25 mouse cellular contexts compared by ENCODE assay signal in genomic region chr11:49078719-49079118, GRCm38 (mm10). TPM values are rescaled to one million over a fixed set of nuclear protein-coding genes. Genes with fewer than 3 reads are reported as not detected.
DNase-seq lines count a peak whose midpoint lies in the region; ATAC-seq and TF ChIP-seq lines count a peak whose summit lies in the region.
"Had no signal": no experiment of that assay in that cellular context is flagged by ENCODE, and none has a peak within 500 bp of the region (broad histone marks: within the 10 kb centered on the region; RNA-seq: fewer than 3 reads in every experiment).

No protein-coding gene starts in this region.

- WGBS in heart, adult 2 months = 92% methylated on average over 3 of the region's 3 CpGs
- WGBS in intestine, embryonic 15.5 days = 47% methylated on average over 3 of the region's 3 CpGs
- WGBS in intestine, postnatal 0 days = 38% methylated on average over 3 of the region's 3 CpGs

- H3K9ac ChIP-seq in heart, adult 2 months (ENCODE audit: low read depth, low read length) = no peak overlapping the region
- peak overlapping the region; percentile 23; the same call in 1 of the 2 replicates for H3K9ac ChIP-seq in MEL (ENCODE audit: control insufficient read depth, low read depth, low read length, poor library complexity, severe bottlenecking)
- H3K9ac ChIP-seq in intestine, embryonic 15.5 days = no peak overlapping the region
- H3K9ac ChIP-seq in intestine, postnatal 0 days (ENCODE audit: low read depth, low read length) = no peak overlapping the region
- H3K9ac ChIP-seq: embryonic facial prominence, embryonic 12.5 days; forebrain, embryonic 13.5 days; forebrain, embryonic 15.5 days; forebrain, postnatal 0 days had no signal

- TF ChIP-seq CTCF in heart, adult 2 months (IDR thresholded peaks at IDR 0.05) = no peak
- no peak for TF ChIP-seq CTCF in MEL (IDR thresholded peaks at IDR 0.05 in 2 of 3, conservative IDR thresholded peaks at IDR 0.05 in 1 of 3; ENCODE audit: control insufficient read depth in 1 of 3, insufficient read depth in 1 of 3, low read depth in 2 of 3, low read length in 3 of 3, poor library complexity in 1 of 3, severe bottlenecking in 1 of 3)
- TF ChIP-seq CTCF in intestine, postnatal 0 days (IDR thresholded peaks at IDR 0.05; ENCODE audit: low read depth) = no peak

- H3K27ac ChIP-seq in heart, adult 2 months = peak overlapping the region; percentile 4; the same call in 1 of the 2 replicates
- 0 out of 2 replicates have a peak overlapping the region, but pooled peaks have one; percentile 4 for H3K27ac ChIP-seq in MEL (ENCODE audit: control insufficient read depth, low read depth, low read length)
- H3K27ac ChIP-seq in intestine, embryonic 15.5 days = no peak overlapping the region
- no peak overlapping the region for H3K27ac ChIP-seq in intestine, postnatal 0 days (ENCODE audit: low read depth, low read length)
- H3K27ac ChIP-seq: embryonic facial prominence, embryonic 10.5 days; embryonic facial prominence, embryonic 12.5 days; forebrain, embryonic 13.5 days; forebrain, embryonic 15.5 days had no signal

- TF ChIP-seq POLR2A in heart, adult 2 months (IDR thresholded peaks at IDR 0.05; ENCODE audit: insufficient read depth, low read depth, low read length) = no peak
- TF ChIP-seq POLR2A in MEL (IDR thresholded peaks at IDR 0.05; ENCODE audit: control insufficient read depth in 1 of 2, insufficient read depth in 1 of 2, low read depth in 1 of 2, low read length in 2 of 2, poor library complexity in 1 of 2) = no peak

- H3K27me3 ChIP-seq in heart, adult 2 months (ENCODE audit: control insufficient read depth, insufficient read depth, low read length) = no peaks in the 10 kb centered on the region
- no peaks in the 10 kb centered on the region for H3K27me3 ChIP-seq in MEL (ENCODE audit: control insufficient read depth in 1 of 2, insufficient read depth in 2 of 2, low read length in 2 of 2)
- H3K27me3 ChIP-seq in intestine, embryonic 15.5 days (replicated peaks) = no peaks in the 10 kb centered on the region
- no peaks in the 10 kb centered on the region for H3K27me3 ChIP-seq in intestine, postnatal 0 days (replicated peaks; ENCODE audit: control insufficient read depth, insufficient read depth, low read length)
- H3K27me3 ChIP-seq: embryonic facial prominence, embryonic 12.5 days; forebrain, embryonic 13.5 days; forebrain, embryonic 15.5 days; Patski had no signal

- no peak overlapping the region for H3K4me3 ChIP-seq in heart, adult 2 months
- peak overlapping the region in 1 of 2 experiments; percentile 60; a peak in 1 of 4 replicates for H3K4me3 ChIP-seq in MEL (ENCODE audit: control insufficient read depth in 1 of 2, insufficient read depth in 1 of 2, low read depth in 2 of 2, low read length in 2 of 2)
- no peak overlapping the region for H3K4me3 ChIP-seq in intestine, embryonic 15.5 days (replicated peaks)
- H3K4me3 ChIP-seq in intestine, postnatal 0 days (ENCODE audit: low read depth, low read length) = no peak overlapping the region
- H3K4me3 ChIP-seq: embryonic facial prominence, embryonic 10.5 days; embryonic facial prominence, embryonic 12.5 days; forebrain, embryonic 13.5 days; forebrain, embryonic 15.5 days had no signal

- H3K4me1 ChIP-seq in heart, adult 2 months (ENCODE audit: control insufficient read depth, insufficient read depth, low read length) = peaks cover 16% of the 10 kb centered on the region
- peaks cover 42 to 45% of the 10 kb centered on the region in 2 experiments for H3K4me1 ChIP-seq in MEL (ENCODE audit: control insufficient read depth in 1 of 2, insufficient read depth in 2 of 2, low read length in 2 of 2)
- H3K4me1 ChIP-seq in intestine, embryonic 15.5 days (replicated peaks) = no peaks in the 10 kb centered on the region
- peaks cover 4% of the 10 kb centered on the region; the same call in 1 of the 2 replicates for H3K4me1 ChIP-seq in intestine, postnatal 0 days (replicated peaks; ENCODE audit: control insufficient read depth, insufficient read depth, low read length)
- H3K4me1 ChIP-seq: embryonic facial prominence, embryonic 10.5 days; embryonic facial prominence, embryonic 12.5 days; forebrain, embryonic 13.5 days; forebrain, embryonic 15.5 days had no signal

- no peaks in the 10 kb centered on the region for H3K79me2 ChIP-seq in heart, adult 2 months (replicated peaks; ENCODE audit: control insufficient read depth, insufficient read depth, low read length)
- H3K79me2 ChIP-seq in MEL (ENCODE audit: control insufficient read depth, insufficient read depth, low read length, poor library complexity) = peaks cover 34% of the 10 kb centered on the region

- peak; percentile 66 for ATAC-seq in intestine, embryonic 15.5 days
- ATAC-seq in intestine, postnatal 0 days = peak; percentile 73
- ATAC-seq: activated CD4-positive, CD25-positive, alpha-beta regulatory T cell, adult 4 months; forebrain, embryonic 13.5 days; forebrain, embryonic 15.5 days; forebrain, postnatal 0 days; Patski had no signal

- no peak for TF ChIP-seq RAD21 in MEL (IDR thresholded peaks at IDR 0.05; ENCODE audit: low read depth, low read length)

- DNase-seq in heart, adult 2 months = no peak
- DNase-seq in heart, adult 9 months (ENCODE audit: low spot score in 2 of 2) = no peak
- DNase-seq in MEL (ENCODE audit: low read depth, low spot score) = peak; percentile 33
- DNase-seq in cerebellum, adult 9-11 months = no peak
- no peak for DNase-seq in cerebellum, adult 18-20 months
- DNase-seq: adrenal gland, adult 8-10 months; adrenal gland, postnatal 14 days; adrenal gland, postnatal 36 days; cerebellum, adult 11-12 months; cerebellum, adult 8-10 months; cerebellum, postnatal 10 days; cerebellum, postnatal 25 days; forebrain, postnatal 0 days had no signal

- intact Hi-C loops in heart, adult 2 months (cut with DNase I) = loop anchor here (5.0 kb wide), 1 partner anchor 81 kb away; no protein-coding TSS in a partner anchor

- H3K4me2 ChIP-seq in intestine, embryonic 15.5 days (replicated peaks) = no peak overlapping the region
- no peak overlapping the region for H3K4me2 ChIP-seq in intestine, postnatal 0 days (replicated peaks; ENCODE audit: low read depth)
- H3K4me2 ChIP-seq: embryonic facial prominence, embryonic 12.5 days; forebrain, embryonic 13.5 days; forebrain, embryonic 15.5 days had no signal

- H3K9me3 ChIP-seq in MEL (replicated peaks; ENCODE audit: insufficient read depth, low read length) = no peaks in the 10 kb centered on the region
- H3K9me3 ChIP-seq in intestine, embryonic 15.5 days = no peaks in the 10 kb centered on the region
- H3K9me3 ChIP-seq in intestine, postnatal 0 days (ENCODE audit: control insufficient read depth) = no peaks in the 10 kb centered on the region
- H3K9me3 ChIP-seq: embryonic facial prominence, embryonic 10.5 days; embryonic facial prominence, embryonic 12.5 days; forebrain, embryonic 13.5 days; forebrain, embryonic 15.5 days had no signal

- no peak for TF ChIP-seq EP300 in heart, adult 2 months (IDR thresholded peaks at IDR 0.05; ENCODE audit: insufficient read depth, low read depth, low read length)
- no peak for TF ChIP-seq EP300 in MEL (IDR thresholded peaks at IDR 0.05; ENCODE audit: low read depth in 1 of 2, low read length in 2 of 2)

- H3K36me3 ChIP-seq in heart, adult 2 months (ENCODE audit: control insufficient read depth, insufficient read depth, low read length) = peaks cover 14% of the 10 kb centered on the region
- H3K36me3 ChIP-seq in MEL (ENCODE audit: control insufficient read depth in 1 of 2, insufficient read depth in 2 of 2, low read length in 2 of 2) = peaks cover 0 to 58% of the 10 kb centered on the region in 2 experiments; a peak in 2 of 4 replicates
- H3K36me3 ChIP-seq in intestine, embryonic 15.5 days = no peaks in the 10 kb centered on the region
- no peaks in the 10 kb centered on the region for H3K36me3 ChIP-seq in intestine, postnatal 0 days (ENCODE audit: control insufficient read depth, insufficient read depth)
- H3K36me3 ChIP-seq: embryonic facial prominence, embryonic 10.5 days; embryonic facial prominence, embryonic 12.5 days; forebrain, embryonic 15.5 days had no signal

TF ChIP-seq in MEL, 35 proteins besides CTCF, POLR2A, EP300 and RAD21 (continues in another document):
- no peak for TF ChIP-seq ZKSCAN1 (IDR thresholded peaks at IDR 0.05; ENCODE audit: low read depth, low read length)

RNA-seq across cellular contexts. Expression of gene Ifi47, which starts 2.3 kb away (rescaled TPM):
- 1 to 10 TPM; 2.5 to 3.3 TPM for total RNA-seq in heart, adult 2 months (2021)
- polyA plus RNA-seq in heart, adult 2 months (2012; rRNA removed) = 2.6 and 3.3 TPM in 2 replicates
- total RNA-seq in MEL (2012; rRNA removed) = 35.2 and 48.0 TPM in 2 replicates
- polyA plus RNA-seq in MEL (2012; ENCODE audit: insufficient read depth in 1 of 2, insufficient read length in 2 of 2, low read depth in 1 of 2, low replicate concordance in 2 of 2, missing spikeins in 1 of 2) = 10 to 100 TPM in 1 of 2 experiments, not detected in 1; 26.4 TPM
- polyA plus RNA-seq in intestine, embryonic 15.5 days (2015; fragmentation: Nextera tagmentation; extraction: Ambion mirVana) = 3.1 and 3.2 TPM in 2 replicates
- polyA plus RNA-seq in intestine, postnatal 0 days (2015; fragmentation: Nextera tagmentation; extraction: Ambion mirVana) = 29.2 and 29.5 TPM in 2 replicates

RNA-seq across cellular contexts. Expression of gene Tgtp2, which starts 14.7 kb away (rescaled TPM):
- total RNA-seq in heart, adult 2 months (2021) = 1 to 10 TPM; 1.2 to 6.9 TPM
- 7.2 and 10.3 TPM in 2 replicates for polyA plus RNA-seq in heart, adult 2 months (2012; rRNA removed)
- total RNA-seq in MEL (2012; rRNA removed) = 0.75 and 0.77 TPM in 2 replicates
- under 1 TPM in 1 of 2 experiments, not detected in 1; 0.54 TPM for polyA plus RNA-seq in MEL (2012; ENCODE audit: insufficient read depth in 1 of 2, insufficient read length in 2 of 2, low read depth in 1 of 2, low replicate concordance in 2 of 2, missing spikeins in 1 of 2)
- polyA plus RNA-seq in intestine, embryonic 15.5 days (2015; fragmentation: Nextera tagmentation; extraction: Ambion mirVana) = 0.56 and 0.88 TPM in 2 replicates
- 2.7 and 2.8 TPM in 2 replicates for polyA plus RNA-seq in intestine, postnatal 0 days (2015; fragmentation: Nextera tagmentation; extraction: Ambion mirVana)
- total RNA-seq: ES-E14; forebrain, postnatal 0 days had no signal
- polyA plus RNA-seq: embryonic facial prominence, embryonic 10.5 days; forebrain, embryonic 11.5 days; forebrain, embryonic 13.5 days; forebrain, embryonic 15.5 days; forebrain, postnatal 0 days had no signal

RNA-seq across cellular contexts. Expression of gene 9930111J21Rik2, which starts 27.7 kb away (rescaled TPM):
- 1 to 10 TPM; 5.5 to 7.1 TPM for total RNA-seq in heart, adult 2 months (2021)
- 1.9 and 4.9 TPM in 2 replicates for polyA plus RNA-seq in heart, adult 2 months (2012; rRNA removed)
- total RNA-seq in MEL (2012; rRNA removed) = 0.08 and 0.16 TPM in 2 replicates
- under 1 TPM in 1 of 2 experiments, not detected in 1; 0.04 TPM for polyA plus RNA-seq in MEL (2012; ENCODE audit: insufficient read depth in 1 of 2, insufficient read length in 2 of 2, low read depth in 1 of 2, low replicate concordance in 2 of 2, missing spikeins in 1 of 2)
- polyA plus RNA-seq in intestine, embryonic 15.5 days (2015; fragmentation: Nextera tagmentation; extraction: Ambion mirVana) = 0.76 and 1.1 TPM in 2 replicates
- polyA plus RNA-seq in intestine, postnatal 0 days (2015; fragmentation: Nextera tagmentation; extraction: Ambion mirVana) = 0.48 and 0.61 TPM in 2 replicates

RNA-seq across cellular contexts. Expression of gene Olfr1396, which starts 36.0 kb away (rescaled TPM):
- total RNA-seq in heart, adult 2 months (2021) = 1 to 10 TPM in 1 of 2 experiments, under 1 TPM in 1; 0.97 to 1.4 TPM
- polyA plus RNA-seq in heart, adult 2 months (2012; rRNA removed) = 4.4 and 9.7 TPM in 2 replicates
- total RNA-seq in MEL (2012; rRNA removed) = not detected in 2 replicates
- polyA plus RNA-seq in MEL (2012; ENCODE audit: insufficient read depth in 1 of 2, insufficient read length in 2 of 2, low read depth in 1 of 2, low replicate concordance in 2 of 2, missing spikeins in 1 of 2) = under 1 TPM in 1 of 2 experiments, not detected in 1; 0.06 TPM
- polyA plus RNA-seq in intestine, embryonic 15.5 days (2015; fragmentation: Nextera tagmentation; extraction: Ambion mirVana) = not detected in 2 replicates
- polyA plus RNA-seq in intestine, postnatal 0 days (2015; fragmentation: Nextera tagmentation; extraction: Ambion mirVana) = 0.04 TPM in 1 of 2 replicates, not detected in the other
- total RNA-seq: ES-E14 had no signal
- polyA plus RNA-seq: C2C12; cortical plate, adult 2 months; embryonic facial prominence, embryonic 10.5 days; embryonic facial prominence, embryonic 12.5 days; forebrain, embryonic 11.5 days; forebrain, embryonic 13.5 days; forebrain, embryonic 15.5 days; Patski had no signal

Comparison
In these comparisons a context has a peak if more than half of its experiments do, and no peak if none do; other contexts are left out.
1. H3K27ac ChIP-seq: peak in heart, adult 2 months (single experiment) and MEL (single experiment); none in intestine, embryonic 15.5 days (single experiment) and intestine, postnatal 0 days (single experiment).